Mouse (Mus musculus) layer of hippocampus, postnatal 10 days (tissue): ENCODE measurements around the gene Macf1. TPM values are rescaled to one million over a fixed set of nuclear protein-coding genes. Genes with fewer than 3 reads are reported as not detected.

Experiments
- DNase-seq, 2 experiments: peaks; one replicate each; pipeline ENCODE4 v3.0.0; 2021; ENCODE audit warnings: low spot score in 2 of 2
- total RNA-seq, 2 experiments: library from RNA; stranded (reverse); gene quantifications; 2 replicates each; pipeline ENCODE4 v1.2.3; 2021

Macf1 gene
- total RNA-seq, 2 experiments from 2014 or later: 242 to 248 TPM

DNA sequence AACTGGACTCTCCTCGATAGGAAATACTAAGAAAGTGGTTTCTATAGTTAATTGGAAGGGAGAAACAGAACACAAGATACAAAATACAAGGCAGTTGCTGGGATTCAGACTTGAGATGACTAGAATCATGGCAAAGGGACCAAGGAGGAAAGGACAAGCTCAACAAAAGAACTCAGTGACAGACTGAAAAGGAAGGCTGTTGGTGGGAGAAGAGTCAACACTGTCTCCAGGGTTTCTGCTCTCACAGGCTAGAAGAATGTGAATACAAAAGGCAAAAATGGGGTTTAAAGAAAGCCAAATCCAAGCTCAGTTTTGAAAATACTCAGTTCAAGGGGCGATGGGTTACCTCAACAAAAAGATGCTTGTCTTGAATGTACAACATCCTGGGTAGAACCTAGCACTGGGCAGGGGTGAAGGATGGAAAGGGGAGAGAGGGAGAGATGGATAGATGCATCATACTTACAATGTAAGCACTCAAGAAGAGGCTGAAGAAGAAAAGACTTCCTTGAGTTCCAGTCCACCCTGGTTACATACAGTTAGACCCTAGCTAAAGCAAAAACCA is 81.4 kb downstream of the Macf1 start:
- DNase-seq: no peak

DNA sequence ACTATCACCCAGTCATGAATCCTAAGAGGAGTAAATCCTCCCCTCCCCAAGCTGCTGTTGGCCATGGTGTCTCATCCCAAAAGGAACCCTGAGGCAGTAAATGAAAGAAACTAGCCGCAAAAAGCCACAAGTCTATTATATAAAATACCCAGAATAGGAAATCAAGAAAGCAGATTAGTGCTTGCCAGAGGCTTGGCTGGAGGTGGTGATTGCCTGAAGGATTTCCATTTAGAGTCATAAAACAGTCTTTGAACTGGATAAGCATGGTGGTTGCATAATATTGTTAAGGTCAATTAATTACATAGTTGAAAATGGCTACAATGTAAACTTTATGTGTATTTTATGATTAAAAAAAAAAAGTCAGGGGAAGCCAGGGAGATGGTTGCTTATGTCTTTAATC is 83.1 kb downstream of the Macf1 start:
- DNase-seq: no peak

DNA sequence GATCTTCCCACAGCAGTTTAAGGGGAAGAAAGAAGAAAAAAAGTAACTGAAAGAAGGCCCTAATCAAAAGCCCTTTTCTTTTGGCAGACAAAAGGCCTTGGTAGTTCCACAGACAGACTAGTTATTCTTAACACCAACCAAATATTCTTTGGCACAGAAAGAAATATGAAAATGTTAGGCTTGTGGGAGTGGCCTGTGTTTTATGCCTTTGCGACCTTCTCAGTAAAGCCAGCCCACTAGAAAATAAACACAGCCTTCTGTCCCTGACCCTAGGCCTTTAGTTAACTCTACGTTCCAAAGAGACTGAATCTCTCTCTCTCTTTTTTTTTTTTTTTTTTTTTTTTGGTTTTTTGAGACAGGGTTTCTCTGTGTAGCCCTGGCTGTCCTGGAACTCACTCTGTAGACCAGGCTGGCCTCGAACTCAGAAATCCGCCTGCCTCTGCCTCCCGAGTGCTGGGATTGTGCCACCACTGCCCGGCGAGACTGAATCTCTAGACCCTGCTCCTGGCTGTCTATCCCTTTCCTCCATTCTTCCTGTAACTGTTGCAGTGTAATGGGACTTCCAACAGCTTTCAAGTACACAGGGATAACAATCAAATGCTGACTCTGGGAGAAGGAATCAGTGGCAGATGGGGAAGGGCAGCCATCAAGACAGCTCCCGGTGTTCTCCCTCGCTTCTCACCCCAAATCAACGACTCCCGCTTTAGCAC is 85.5 kb downstream of the Macf1 start:
- DNase-seq: no peak

DNA sequence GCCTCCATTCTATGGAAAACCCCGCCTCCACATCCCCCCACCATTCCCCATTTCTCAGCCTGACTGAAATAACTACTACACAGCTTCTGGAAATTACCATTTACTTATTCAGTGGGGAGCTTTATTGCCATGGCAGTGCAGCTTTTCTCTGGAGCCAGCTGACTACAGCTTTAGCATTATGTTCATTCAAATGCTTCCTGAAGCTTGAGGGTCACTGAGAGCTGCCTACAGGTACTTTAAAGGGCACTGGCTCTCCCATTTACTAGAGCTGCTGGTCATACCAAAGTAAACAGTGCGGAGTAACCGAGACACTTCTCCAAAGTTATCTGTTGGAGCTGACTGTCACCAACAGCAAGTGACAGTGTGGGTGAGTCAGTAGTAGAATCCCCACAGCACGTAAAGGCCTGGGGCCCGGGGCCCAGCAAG is 89.8 kb downstream of the Macf1 start:
- DNase-seq: no peak

DNA sequence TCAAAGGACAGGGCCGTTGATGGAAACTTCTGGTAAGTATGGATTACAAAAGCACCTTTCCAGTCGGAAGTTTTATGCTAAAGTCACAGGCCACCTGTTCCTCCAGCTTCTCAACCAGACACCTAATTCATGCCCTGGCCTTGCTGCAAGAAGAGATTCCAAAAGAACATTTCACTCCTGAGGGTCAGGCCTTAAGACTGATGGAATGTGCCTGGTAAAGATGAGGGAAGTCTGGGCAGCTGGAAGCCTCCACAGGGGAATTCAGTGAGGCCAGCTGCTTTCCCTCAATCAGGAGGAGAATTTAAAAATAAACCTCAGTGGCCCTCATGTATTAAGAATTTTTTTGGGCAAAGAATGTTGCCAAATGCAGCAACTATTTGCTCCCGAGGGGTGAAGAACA is 90.5 kb downstream of the Macf1 start:
- DNase-seq: no peak

DNA sequence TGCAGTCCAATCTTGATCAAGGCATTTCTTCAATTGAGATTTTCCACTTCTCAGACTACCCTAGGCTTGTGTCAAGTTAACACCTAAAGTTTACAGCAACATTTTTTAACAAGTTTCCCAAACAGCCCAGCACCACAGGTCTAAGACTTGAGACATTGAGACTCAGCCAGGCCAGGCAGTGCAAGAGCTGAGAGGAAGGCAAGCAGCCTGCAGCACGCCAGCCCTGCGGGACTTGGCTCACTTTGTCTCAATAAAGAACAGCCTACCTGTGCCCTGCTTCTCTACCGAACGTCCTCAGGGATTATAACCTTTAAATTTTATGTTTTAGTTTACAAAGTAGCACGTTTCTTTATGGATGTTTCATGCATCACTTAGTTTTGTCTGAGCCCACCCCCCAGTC is 92.1 kb downstream of the Macf1 start:
- DNase-seq: no peak

DNA sequence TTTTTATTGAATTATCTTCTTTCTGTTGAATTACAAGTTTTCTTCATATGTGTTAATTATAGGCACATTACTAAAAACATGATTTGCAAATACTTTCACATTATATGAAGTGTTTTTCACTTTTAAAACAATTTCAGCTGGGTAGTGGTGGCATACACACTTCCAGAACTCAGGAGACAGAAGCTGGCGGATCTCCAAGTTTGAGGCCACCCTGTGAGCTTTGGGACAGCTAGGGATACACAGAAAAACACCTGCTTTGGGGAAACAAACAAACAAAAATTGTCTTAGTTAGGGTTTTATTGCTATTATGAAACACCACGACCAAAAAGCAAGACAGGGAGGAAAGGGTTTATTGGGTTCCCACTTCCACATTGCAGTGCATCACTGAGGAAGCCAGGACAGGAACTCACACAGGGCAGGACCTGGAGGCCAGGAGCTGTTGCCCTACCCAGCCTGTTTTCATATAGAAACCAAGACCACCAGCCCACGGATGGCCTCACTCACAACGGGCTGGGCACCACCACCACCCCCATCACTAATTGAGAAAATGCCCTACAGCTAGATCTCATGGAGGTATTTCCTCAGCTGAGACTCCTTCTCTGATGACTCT is 93.0 kb downstream of the Macf1 start:
- DNase-seq: no peak

DNA sequence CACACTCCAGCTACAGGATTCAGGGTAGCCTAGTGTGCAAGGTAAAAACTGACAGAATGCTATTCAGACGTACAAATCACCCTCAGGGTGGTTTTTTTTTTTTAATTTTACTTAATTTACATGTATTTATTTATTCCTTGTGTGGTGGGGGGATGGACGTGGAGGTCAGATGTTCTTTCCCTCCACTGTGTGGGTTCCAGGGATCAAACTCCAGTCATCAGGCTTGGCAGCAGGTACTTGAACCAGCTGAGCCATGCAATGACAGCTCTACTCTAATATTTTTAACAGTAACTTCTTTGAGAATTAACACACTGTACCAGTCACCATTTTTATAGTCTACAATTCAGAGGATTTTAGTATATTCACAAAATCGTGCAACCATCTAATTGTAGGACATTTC is 94.7 kb downstream of the Macf1 start:
- no peak for DNase-seq

DNA sequence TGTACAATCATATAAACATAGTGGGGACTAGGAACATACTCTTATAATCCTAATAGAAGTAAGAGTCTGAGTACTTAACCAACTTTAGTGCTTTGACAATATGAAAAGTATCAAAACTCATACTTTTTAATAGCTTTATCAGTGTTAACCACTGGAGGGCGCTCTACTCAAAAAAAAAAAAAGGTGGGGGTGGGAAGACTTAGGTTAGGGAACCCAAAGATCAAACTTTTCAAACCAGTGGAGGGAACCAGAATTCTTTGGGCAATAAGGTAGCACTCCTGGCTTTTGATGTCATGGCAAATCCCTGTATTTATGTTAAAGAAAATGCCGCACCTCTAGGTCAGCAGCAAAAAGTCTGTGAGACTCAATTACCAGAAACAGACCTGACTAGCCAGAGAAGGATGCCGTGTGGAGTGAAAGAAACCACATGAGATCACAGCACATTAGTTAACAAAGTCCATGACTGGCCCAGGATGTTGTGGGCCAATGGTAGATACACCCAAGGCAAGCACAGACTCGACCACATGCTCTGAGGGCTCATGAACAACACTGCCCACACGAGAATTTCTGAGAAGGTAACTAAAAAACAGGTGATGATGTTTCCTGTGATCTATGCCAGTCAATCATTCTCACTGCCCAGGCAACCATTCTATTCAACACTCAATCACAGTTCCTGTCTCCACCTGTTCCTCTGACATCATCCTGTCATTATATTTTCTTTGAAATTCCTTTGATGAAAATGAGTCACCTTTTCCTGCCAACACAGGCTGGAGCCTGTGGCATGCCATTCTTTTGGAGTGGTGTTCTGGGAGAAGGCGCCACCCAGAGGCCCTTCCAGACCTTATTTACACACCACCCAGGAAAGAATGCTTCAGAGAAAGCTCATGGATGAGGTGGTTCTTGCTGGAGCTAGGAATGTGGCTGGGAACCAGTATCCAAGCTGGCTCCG is 95.5 kb downstream of the Macf1 start:
- peak; percentile 31 to 40 for DNase-seq

DNA sequence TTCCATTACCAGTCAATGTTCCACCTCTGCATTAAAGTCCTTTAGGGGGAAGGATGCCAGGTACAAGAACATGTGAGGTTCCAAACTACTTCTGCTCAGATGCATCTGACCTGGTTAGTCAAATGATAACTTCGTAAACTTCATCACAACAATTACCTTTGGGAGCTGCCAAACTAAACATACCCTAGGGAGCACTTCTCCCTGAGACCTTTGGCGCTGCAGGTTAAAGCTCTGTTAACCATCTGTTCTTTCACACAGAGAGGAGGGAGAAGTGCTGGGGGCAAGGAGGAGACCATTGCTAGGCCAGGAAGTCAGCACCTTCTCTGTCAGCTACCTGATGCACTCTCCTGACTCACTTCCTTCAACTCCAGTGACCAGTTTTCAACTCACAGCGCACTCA is 96.5 kb downstream of the Macf1 start:
- DNase-seq: no peak

DNA sequence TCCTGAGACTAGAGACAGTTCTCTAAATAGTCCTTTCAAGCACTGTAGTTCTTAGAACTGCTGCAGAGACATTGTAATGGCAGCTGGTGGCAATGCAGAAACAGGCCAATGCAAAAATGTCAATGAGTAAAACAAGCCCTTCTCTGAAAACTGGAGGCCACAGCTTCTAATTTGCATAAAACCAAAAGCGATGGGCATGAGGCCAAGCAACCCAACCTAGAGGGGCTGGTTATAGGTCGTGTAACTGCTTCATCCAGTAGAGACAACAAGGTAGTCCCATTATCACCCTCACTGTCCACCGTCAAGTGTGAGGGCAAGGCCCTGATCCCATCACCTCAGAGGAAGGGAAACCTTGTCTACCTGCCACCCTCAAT is 99.5 kb downstream of the Macf1 start:
- peak in 1 of 2 experiments; percentile 19 for DNase-seq

DNA sequence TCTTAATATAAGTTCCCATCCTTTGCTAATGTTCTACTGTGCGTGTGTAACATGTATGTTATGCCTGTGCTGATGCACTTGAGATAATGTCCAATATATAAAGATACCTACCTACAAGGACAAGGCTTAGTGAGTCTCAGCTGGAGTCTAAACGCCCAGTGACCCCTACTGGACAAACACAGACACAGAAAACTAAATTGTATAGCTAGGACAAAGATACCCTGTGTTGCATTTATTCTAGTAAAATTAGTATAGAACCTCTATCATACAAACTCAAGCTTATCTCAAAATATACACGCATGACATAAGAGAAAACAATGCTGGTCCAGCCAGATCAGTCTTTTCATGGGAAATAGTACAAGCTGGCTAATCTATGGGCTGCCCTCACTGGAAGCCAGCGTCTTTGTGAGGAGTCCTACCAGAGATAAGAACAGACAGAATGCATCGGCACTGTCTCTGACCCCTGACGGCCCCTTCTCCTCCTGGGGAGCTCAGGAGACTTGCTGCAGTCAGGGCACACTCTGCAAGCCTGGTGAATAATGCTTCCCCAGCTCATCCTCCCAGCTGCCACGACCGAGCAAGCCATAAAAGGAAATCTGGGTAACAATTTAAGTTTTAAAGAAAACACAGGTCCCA is 100.0 kb downstream of the Macf1 start:
- no peak for DNase-seq

DNA sequence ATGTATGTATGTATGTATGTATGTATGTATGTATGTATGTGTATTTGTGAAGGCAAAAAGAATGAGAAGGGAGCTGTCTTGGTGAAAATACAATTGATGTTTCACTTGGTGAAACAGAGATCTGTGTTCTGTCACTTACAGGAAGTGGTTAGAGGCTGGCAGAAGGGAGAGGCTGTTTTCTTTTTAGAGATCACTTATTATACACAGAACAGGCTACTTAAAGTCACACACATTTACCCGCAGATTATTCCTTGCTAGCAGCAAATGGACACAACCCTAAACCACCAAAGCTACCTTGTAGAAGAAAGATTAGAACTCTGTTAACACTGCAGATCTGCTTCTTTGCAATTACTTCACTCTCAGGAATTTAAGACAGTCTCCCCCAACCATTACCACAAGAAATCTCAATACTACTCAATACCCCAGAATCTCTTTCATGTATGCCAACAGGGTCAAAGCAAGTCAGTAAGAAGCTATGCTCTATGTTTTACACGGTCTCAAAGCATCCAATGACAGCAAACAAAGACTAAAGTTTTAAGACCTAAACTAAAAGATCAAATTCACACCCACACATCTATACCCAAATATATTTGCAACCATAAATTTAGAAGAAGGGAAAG is 106.6 kb downstream of the Macf1 start:
- DNase-seq: no peak

DNA sequence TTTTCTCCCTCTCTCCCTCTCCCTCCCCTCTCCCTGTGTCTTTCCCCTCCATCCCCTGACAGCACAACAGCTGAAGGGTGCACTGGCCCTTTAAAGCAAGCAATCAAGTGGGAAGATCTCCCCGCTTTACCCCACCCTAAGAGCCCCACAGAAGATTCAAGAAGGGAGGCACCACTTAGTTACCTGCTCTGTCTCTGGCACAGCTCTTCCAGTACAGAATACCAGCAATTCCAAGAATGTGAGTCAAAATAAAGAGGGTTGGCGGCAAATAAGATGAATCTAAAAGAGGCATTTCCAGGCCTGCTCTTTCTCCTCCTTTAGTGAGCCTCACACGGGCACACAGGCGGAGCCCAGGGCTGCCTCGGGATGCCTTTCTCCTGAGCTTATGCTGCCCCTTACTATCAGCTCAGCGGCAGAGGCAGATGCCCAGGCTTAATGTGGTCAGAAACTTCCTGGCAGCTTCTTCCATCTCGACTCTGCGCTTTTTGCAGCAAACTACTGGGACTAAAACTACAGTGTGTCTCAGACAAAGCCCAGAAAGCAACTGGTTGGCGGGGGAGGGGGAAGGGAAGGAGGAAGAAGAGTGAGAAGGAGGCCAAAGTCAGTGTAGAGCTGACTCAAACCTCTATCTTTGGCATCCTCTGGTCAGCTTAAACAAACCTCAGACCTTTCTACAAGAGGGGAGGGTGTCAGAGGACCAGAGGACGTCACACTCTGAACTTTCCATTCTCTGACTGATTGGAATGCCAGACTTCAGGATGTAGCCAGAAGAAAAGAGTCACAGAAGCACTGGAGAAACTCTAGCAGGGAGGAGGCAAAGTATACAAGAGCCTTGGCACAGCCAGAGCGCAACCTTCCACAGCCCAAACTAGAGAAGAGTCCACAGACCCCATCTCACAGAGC is 111.5 kb downstream of the Macf1 start:
- DNase-seq: peak in 1 of 2 experiments; percentile 24

DNA sequence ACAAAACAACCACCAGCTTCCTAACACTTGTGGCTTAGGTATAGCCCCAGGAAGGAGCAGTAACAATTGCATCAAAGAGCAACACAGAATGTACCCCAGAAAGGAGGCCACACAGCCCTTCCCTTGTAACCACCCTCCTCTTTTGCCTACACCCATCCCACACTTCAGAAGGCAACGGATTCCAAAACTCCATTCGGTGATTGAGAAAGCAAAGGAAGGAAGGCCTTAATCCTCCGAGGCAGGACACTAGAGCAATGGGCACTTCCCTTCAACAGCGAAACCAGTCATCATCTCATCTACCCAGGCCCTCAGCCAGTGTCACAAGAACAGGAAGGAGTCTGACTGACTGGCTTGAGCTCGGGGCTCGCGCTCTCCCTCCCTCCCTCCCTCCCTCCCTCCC is 112.3 kb downstream of the Macf1 start:
- peak in 1 of 2 experiments; percentile 13 for DNase-seq

DNA sequence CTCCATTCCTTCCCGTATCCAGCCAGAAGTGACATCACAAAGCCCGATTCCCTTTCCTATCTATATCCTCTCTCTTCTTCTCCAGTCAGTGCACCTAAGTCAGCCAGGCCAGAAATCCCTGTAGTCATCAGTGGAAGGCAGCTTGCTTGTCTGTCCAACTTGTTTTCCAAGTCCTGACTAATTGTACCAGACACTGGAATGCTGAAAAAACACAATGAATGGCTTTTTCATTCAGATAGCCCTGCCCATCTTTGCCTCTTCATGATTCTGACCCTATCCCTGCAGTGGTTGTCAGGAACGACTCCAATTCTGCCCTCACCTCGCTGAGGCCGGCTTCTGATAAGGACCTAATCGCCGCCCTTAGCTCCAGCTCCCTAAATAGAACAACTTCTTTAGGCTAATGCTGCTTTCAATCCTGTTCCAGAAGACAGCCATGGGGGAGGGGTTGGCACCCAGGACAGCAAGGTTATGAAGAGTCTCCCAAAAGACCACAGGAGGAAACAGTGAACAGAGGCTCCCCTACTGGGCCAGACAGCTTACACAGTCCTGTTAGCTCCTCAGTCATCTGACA is 118.8 kb downstream of the Macf1 start:
- no peak for DNase-seq

DNA sequence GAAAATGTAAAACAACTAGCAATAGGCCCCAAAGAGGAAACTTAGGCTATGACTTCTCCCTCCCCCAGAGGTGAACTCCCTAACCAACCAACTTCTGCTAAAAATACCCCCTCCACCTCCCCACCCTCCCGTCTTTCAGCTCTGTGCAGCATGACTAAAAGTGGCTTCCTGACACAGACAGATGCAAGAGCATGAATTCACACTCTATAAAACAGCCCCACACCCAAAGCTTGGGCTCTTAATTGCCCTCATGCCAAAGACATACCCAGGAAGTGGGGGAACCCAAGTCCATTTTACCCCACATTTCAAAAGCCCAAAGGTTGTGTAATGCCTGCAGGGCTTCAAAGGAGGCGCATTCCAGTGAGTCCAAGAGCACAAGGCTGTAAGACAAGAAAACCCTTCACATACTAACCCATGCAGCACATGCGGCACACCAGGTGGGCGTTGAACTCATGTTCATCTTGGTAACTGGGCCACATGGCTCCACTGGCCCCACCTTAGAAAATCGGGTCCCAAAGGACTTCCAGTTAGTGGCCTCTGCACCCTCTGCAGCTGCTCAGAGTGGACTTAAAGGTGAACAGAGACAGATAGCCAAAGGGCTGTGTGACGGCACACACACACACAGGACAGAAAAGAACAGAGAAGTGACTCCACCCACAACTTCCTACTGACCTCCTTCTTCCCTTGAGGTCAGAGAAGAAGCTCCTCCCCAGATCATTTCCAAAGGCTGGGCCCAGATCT is 119.9 kb downstream of the Macf1 start:
- DNase-seq: no peak

DNA sequence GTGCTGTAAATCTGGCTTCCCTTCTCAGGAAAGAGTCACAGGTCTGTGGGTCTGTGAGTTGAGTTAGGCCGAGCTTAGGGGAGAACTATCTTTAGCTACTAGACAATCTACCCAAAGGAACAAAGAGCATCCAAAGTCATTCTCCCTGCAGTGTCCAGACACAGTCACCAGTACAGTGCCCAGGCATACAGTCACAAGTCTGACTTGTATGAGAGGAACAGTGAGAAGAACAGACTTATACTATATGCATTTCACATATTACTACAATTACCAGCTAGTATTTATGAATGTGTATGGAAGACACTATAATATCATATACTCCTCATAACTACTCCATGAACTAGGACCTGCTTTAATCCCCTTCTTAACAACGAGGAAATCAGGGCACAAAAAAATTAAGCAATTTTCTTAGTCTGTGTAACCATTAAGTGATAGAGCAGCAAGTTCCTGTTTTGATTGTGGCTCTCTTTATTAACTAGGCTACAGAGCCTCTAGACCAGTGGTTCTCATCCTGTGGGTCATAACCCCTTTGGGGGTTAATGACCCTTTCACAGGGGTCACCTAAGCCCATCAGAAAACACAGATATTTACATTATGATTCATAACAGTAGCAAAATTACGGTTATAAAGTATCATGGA is 121.9 kb downstream of the Macf1 start:
- no peak for DNase-seq
